Mouse (Mus musculus): ENCODE measurements at regions not wholly inside any gene's neighbourhood (a gene's known extent, or its start where the extent isn't known, plus 50 kb on each side); places are given as distances from the start of the nearest gene placed in this dataset.

- no peak for DNase-seq (ENCODE audit: low read depth)
Measured at GRCm38 (mm10) chr3:131799774-131800173, 235.2 kb downstream of the Papss1 start.

- no peak for DNase-seq (ENCODE audit: low read depth)
Measured at GRCm38 (mm10) chr3:131801551-131801950, 237.0 kb downstream of the Papss1 start.

DNA sequence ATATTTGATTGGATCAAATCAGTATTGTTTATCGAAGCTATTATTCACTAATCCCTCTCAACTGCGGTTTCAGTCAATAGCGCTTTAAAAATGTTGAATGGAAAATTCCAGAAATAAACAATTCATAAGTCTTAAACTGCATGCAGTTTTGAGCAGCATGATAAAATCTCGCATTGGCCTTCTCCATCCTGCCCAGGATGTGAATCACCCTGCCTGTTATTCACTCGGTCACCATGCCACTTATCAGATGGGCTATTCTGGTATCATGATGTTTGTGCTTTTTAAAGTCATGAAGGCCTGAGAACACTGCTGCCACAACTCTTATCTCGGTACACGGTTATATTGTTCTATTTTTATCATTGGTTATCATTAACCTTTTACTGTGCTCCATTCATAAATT is 238.3 kb downstream of the Papss1 start:
- no peak for DNase-seq (ENCODE audit: low read depth)

GRCm38 (mm10) chr3:131808127-131808526 is 243.6 kb downstream of the Papss1 start:
- DNase-seq (ENCODE audit: low read depth) = no peak

GRCm38 (mm10) chr3:131812968-131813367 is 248.4 kb downstream of the Papss1 start:
- no peak for DNase-seq (ENCODE audit: low read depth)

DNA sequence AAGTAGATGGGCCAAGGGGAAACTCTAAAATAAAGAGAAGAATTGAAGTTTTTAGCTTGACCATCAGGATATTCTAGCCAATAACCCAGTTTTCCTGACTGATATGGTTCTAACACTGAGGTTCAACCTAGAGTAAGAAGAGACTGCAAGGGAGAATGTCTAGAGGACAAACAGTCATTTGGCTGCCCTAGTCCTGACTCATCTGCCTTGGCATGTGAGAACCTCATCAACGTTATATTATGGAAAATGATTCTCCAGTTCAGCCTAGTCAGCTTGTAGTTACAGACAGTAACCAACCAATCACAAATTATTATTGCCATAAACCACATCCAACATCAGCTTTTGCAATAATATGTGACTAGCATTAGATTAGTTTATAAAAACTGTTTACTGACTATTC is 254.2 kb downstream of the Papss1 start:
- DNase-seq (ENCODE audit: low read depth) = no peak

GRCm38 (mm10) chr3:131857442-131857841 is 227.7 kb upstream of the Dkk2 start:
- DNase-seq (ENCODE audit: low read depth) = no peak

- no peak for DNase-seq (ENCODE audit: low read depth)
Measured at GRCm38 (mm10) chr3:131859083-131859482, 226.0 kb upstream of the Dkk2 start.

DNA sequence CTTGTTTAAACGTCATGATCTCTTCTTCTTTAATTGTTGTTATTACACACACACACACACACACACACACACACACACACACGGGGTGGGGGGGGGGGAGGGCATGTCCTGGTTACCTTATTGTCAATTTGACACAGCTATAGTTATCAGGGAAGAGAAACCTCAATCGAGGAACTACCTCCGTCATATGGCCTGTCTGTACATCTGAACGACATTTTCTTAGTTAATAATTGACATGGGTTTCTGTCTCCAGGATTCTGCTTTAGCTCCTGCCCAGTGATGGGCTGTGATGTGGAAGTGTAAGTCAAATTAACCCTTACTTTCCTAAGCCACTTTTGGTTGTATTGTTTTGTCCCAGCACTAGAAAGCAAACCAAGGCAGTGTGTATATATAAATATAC is 220.0 kb upstream of the Dkk2 start:
- DNase-seq (ENCODE audit: low read depth) = no peak

- DNase-seq (ENCODE audit: low read depth) = no peak
Measured at GRCm38 (mm10) chr3:131867266-131867665, 217.8 kb upstream of the Dkk2 start.

DNA sequence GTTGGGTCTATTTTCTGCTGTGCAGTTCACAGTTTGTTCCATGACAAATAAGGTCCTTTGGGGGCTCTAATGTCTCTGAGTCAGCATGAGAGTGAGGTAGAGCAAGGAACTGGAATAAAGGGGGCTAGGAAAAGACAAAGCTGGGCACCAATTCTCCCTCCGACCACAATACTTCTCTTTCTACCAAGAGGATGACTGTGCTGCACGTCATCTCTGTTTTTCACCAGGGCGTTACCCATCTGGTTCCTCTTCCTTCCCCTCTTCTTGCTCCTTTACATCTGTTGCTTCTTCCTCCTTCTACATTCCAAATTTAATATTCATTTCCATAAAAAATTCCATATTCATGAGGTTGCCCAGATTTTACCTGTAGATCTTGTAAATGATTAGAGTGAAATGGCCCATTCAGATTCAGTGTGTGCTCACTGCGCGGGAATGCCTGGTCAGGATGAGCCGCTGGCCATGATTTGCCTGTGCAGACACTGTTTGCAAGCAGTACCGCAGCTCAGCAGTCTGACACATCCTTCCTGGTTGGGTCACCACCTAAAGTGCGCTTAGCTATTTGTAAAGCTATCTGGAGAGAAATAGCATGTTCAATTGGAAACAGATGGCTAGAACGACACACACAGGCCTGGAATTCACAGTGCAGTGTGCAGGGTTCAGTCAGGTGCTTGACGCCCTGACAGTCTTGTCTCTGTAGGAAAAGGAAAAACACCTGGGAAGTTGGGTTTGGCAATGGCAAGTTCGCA is 216.7 kb upstream of the Dkk2 start:
- no peak for DNase-seq (ENCODE audit: low read depth)

GRCm38 (mm10) chr3:131869306-131869705 is 215.8 kb upstream of the Dkk2 start:
- DNase-seq (ENCODE audit: low read depth) = no peak

GRCm38 (mm10) chr3:131882667-131883066 is 202.4 kb upstream of the Dkk2 start:
- no peak for DNase-seq (ENCODE audit: low read depth)

DNA sequence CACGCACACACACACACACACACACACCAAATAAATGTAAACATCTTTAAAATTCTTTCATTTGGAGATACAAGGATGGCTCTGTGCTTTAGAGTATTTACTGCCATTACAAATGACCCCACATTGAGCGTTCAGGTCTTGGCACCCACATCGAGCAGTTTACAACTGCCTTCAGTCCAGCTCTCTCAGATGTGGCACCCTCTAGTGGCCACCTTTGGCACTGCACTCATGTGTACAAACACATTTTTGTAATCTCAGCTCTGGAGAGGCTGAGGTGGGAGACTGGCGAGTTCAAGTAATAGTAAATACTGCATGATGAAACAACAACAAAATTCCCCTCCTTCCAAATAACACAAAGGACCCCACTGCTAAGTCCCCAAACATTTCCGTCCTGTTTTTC is 198.6 kb upstream of the Dkk2 start:
- peak; percentile 5 for DNase-seq (ENCODE audit: low read depth)

DNA sequence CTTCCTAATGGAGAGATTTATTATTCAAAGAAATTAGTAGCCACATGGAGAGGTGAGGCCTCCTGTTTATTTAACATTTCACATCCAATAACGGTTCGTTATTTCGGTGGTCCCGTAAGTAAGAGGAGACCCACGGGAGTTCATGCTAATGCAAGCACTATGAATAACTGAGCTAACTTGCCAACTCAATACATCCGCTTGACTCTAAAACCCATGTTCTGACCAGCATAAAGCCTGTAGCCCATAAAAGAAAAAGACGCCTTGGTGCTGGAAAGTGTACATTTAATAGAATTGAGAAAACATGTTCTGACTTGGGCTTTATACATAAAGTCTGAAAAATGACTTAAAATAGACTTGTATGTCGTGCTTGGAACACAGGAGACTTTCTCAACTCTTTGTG is 198.1 kb upstream of the Dkk2 start:
- DNase-seq (ENCODE audit: low read depth) = no peak

DNA sequence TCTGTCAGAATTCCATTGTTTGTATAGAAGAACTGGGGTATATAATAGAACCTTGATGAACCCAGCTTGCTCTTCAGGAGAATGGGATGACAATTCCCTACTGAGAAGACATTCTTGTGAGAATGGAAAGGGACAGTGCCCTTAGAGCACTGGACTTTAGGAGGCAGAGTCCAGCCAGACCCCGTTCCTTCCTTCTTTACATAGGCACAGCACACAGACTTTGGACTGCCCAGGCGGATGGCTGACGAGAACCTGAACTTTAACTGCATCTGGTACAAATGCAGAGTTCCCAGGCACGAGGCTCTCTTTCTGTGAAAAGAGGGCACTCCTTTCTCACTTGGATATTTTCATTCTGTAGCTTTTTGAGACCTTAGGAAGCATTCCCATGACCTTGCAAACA is 197.4 kb upstream of the Dkk2 start:
- no peak for DNase-seq (ENCODE audit: low read depth)

DNA sequence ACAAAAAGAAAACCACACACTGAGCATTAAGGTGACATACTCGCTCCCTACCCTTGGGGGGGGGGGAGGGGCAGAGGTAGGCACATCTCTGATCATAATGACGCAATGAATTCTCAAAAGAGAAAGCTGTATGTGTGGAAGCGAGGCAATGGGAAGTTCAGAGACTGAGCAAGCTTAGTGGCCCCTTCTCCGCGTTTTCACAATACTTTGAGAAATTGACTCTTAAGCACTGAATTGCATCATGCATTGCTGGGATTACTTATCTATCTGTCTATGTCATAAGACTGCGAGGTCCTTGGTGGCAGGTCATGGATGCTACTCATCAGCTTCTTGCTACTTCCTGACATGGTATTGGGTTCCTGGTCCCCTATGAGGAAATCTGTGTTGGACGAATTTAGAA is 193.2 kb upstream of the Dkk2 start:
- no peak for DNase-seq (ENCODE audit: low read depth)

- no peak for DNase-seq (ENCODE audit: low read depth)
Measured at GRCm38 (mm10) chr3:131893061-131893804, 191.9 kb upstream of the Dkk2 start.

GRCm38 (mm10) chr3:131895057-131895456 is 190.0 kb upstream of the Dkk2 start:
- DNase-seq (ENCODE audit: low read depth) = no peak

- no peak for DNase-seq (ENCODE audit: low read depth)
Measured at GRCm38 (mm10) chr3:131913534-131913933, 171.6 kb upstream of the Dkk2 start.

GRCm38 (mm10) chr3:131914372-131914771 is 170.7 kb upstream of the Dkk2 start:
- DNase-seq (ENCODE audit: low read depth) = no peak

GRCm38 (mm10) chr3:131914997-131915396 is 170.1 kb upstream of the Dkk2 start:
- DNase-seq (ENCODE audit: low read depth) = no peak

DNA sequence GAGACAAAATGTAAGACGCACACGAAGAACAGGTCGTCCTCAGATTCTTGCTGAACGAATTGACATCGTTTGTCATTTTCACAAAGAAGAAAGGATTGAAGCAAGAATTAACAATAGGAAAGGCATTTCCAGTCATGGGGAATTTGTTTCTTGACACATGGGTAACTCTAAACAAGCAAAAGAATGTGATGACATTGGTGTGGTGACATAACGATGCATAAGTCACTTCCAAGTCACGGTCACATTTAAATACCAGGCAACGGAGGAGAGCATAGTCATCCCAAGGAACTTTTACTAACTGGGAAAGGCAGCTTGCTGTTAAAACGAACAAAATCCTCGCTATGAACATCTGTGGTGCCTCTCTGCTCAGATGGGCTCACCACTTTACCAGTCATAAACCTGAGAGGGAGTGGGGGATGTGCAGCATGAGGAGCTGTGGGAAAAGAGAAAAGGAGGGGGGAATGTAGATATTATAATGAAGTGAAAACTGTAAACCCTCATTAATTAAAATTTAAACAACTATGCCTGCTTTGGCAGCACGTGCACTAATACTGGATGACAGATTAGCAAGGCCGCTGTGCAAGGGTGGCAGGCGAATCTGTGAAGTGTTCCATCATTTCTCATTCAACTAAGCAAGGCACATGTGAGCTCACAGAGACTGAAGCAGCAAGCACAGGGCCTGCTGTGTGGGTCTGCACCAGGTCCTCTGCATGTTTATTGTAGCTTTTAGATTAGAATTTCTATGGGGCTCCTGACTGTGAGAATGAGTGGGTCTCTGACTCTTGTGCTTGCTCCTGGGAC is 167.2 kb upstream of the Dkk2 start:
- DNase-seq (ENCODE audit: low read depth) = no peak

All from induced T-regulatory cell, adult 2 months (primary cell).